Mouse (Mus musculus): ENCODE measurements around the gene Gpr153. TPM values are rescaled to one million over a fixed set of nuclear protein-coding genes. Genes with fewer than 3 reads are reported as not detected.

The Gpr153 gene
- total and polyA plus RNA-seq, 3 experiments: 0.08 TPM; not detected in 2

DNA sequence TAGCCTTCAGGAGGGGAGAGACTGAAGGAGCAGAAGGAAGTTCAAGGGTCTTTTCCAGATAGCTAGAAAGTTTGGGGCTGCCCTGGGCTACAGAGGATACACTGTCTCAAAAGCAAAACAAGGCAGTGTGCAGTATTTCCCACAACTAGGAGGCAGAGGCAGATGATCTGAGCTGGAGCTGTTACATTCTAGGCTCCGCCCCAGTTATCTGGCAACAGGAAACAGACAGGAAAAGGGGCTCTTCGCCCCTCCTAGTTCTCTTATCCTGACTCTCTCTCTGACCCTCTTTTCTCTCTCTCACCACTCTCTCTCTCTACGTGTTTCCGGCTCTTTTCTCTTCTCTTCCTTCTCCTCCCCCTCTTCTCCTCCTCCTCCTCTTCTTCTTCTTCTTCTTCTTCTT, 21.9 kb downstream of the Gpr153 start (continued):
- TF ChIP-seq JUND (IDR thresholded peaks at IDR 0.05; ENCODE audit: low read depth, low read length) (peak; percentile 92), GABPA (IDR thresholded peaks at IDR 0.05; ENCODE audit: low read depth, low read length) (no peak)

DNA sequence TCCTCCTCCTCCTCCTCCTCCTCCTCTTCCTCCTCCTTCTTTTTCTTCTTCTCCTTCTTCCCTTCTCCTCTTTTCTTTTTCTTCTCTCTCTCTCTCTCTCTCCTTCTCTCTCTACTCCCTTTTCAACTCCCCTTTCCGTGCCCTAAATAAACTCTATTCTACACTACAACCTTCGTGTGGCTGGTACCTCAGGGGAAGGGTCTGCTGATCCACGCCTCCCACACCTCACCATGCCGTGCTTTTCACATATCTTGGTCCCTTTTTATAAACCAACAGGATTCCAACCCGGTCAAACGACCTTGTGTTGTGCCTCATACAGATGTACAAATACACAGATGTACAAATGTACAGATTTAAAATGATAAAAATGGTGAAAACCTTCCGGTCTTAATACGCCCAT, 22.3 kb downstream of the Gpr153 start:
- H3K79me2 ChIP-seq (ENCODE audit: control insufficient read depth, insufficient read depth, low read length, poor library complexity): peaks cover 20% of the 10 kb centered on the region
- H3K27me3 ChIP-seq (ENCODE audit: control insufficient read depth in 1 of 2, insufficient read depth in 2 of 2, low read length in 2 of 2): no peaks in the 10 kb centered on the region
- H3K36me3 ChIP-seq (ENCODE audit: control insufficient read depth in 1 of 2, insufficient read depth in 2 of 2, low read length in 2 of 2): peaks cover 0 to 8% of the 10 kb centered on the region in 2 experiments; a peak in 1 of 4 replicates
- H3K9ac ChIP-seq (ENCODE audit: control insufficient read depth, low read depth, low read length, poor library complexity, severe bottlenecking): peak overlapping the region; percentile 72
- no peak for TF ChIP-seq TCF12 (IDR thresholded peaks at IDR 0.05; ENCODE audit: low read depth, low read length)
- no peak for TF ChIP-seq TAL1 (IDR thresholded peaks at IDR 0.05; ENCODE audit: low read length)
- no peak for TF ChIP-seq RAD21 (IDR thresholded peaks at IDR 0.05; ENCODE audit: low read depth, low read length)
- no peak for TF ChIP-seq POLR2A (IDR thresholded peaks at IDR 0.05; ENCODE audit: control insufficient read depth in 1 of 2, insufficient read depth in 1 of 2, low read depth in 1 of 2, low read length in 2 of 2, poor library complexity in 1 of 2)
- TF ChIP-seq ZNF384 (IDR thresholded peaks at IDR 0.05; ENCODE audit: low read depth, low read length): no peak
- TF ChIP-seq CHD2 (IDR thresholded peaks at IDR 0.05; ENCODE audit: low read length): no peak
- no peak for TF ChIP-seq JUND (IDR thresholded peaks at IDR 0.05; ENCODE audit: low read depth, low read length)
- TF ChIP-seq USF2 (IDR thresholded peaks at IDR 0.05; ENCODE audit: borderline replicate concordance in 1 of 2, insufficient read depth in 1 of 2, low read depth in 1 of 2, low read length in 2 of 2): no peak
- no peak for TF ChIP-seq MAFK (IDR thresholded peaks at IDR 0.05; ENCODE audit: borderline replicate concordance, low read depth, low read length)
- no peak for TF ChIP-seq BHLHE40 (IDR thresholded peaks at IDR 0.05; ENCODE audit: borderline replicate concordance, low read depth, low read length)
- no peak for TF ChIP-seq ZKSCAN1 (IDR thresholded peaks at IDR 0.05; ENCODE audit: low read depth, low read length)
- no peak for TF ChIP-seq RCOR1 (IDR thresholded peaks at IDR 0.05; ENCODE audit: low read depth, low read length)
- TF ChIP-seq ZMIZ1 (IDR thresholded peaks at IDR 0.05; ENCODE audit: low read depth, low read length): no peak
- no peak for TF ChIP-seq MYB (IDR thresholded peaks at IDR 0.05; ENCODE audit: low read depth, low read length)
- no peak; the same call in 1 of the 2 replicates for TF ChIP-seq MAZ (IDR thresholded peaks at IDR 0.05; ENCODE audit: low read depth, low read length)
- no peak for TF ChIP-seq NELFE (IDR thresholded peaks at IDR 0.05; ENCODE audit: low read depth, low read length)
- 0 out of 2 replicates have a peak, but pooled peaks have one; percentile 9 for TF ChIP-seq KAT2A (conservative IDR thresholded peaks at IDR 0.05; ENCODE audit: low read depth, low read length)
- TF ChIP-seq ETS1 (IDR thresholded peaks at IDR 0.05; ENCODE audit: low read depth, low read length): no peak
- TF ChIP-seq MEF2A (IDR thresholded peaks at IDR 0.05; ENCODE audit: extremely low read depth, insufficient replicate concordance, low read depth, low read length, poor library complexity, severe bottlenecking): no peak
- TF ChIP-seq MXI1 (IDR thresholded peaks at IDR 0.05; ENCODE audit: low read depth, low read length): peak; percentile 25; the same call in 1 of the 2 replicates
- TF ChIP-seq TBP (IDR thresholded peaks at IDR 0.05; ENCODE audit: low read depth, low read length): no peak
- TF ChIP-seq POLR2AphosphoS5 (IDR thresholded peaks at IDR 0.05; ENCODE audit: borderline replicate concordance, low read depth, low read length): no peak
- no peak; the same call in 1 of the 2 replicates for TF ChIP-seq POLR2AphosphoS2 (IDR thresholded peaks at IDR 0.05; ENCODE audit: low read length)
- peak; percentile 18; the same call in 1 of the 2 replicates for TF ChIP-seq HCFC1 (IDR thresholded peaks at IDR 0.05; ENCODE audit: low read depth, low read length)
- peak; percentile 95; the same call in 1 of the 2 replicates for TF ChIP-seq CHD1 (IDR thresholded peaks at IDR 0.05; ENCODE audit: low read depth, low read length)
- TF ChIP-seq ELF1 (IDR thresholded peaks at IDR 0.05; ENCODE audit: low read depth, low read length): no peak
- TF ChIP-seq MAX (IDR thresholded peaks at IDR 0.05; ENCODE audit: low read length): no peak
- 0 out of 2 replicates have a peak, but pooled peaks have one; percentile 1 for TF ChIP-seq MYC (IDR thresholded peaks at IDR 0.05; ENCODE audit: low read depth, low read length)
- TF ChIP-seq GABPA (IDR thresholded peaks at IDR 0.05; ENCODE audit: low read depth, low read length): no peak
- H3K4me3 ChIP-seq (ENCODE audit: control insufficient read depth in 1 of 2, insufficient read depth in 1 of 2, low read depth in 2 of 2, low read length in 2 of 2): peak overlapping the region; percentile 63 to 72
- H3K9me3 ChIP-seq (replicated peaks; ENCODE audit: insufficient read depth, low read length): no peaks in the 10 kb centered on the region
- peaks cover 4 to 14% of the 10 kb centered on the region in 2 experiments; a peak in 3 of 4 replicates for H3K4me1 ChIP-seq (ENCODE audit: control insufficient read depth in 1 of 2, insufficient read depth in 2 of 2, low read length in 2 of 2)
- peak overlapping the region; percentile 88 for H3K27ac ChIP-seq (ENCODE audit: control insufficient read depth, low read depth, low read length)
- no peak for DNase-seq (ENCODE audit: low read depth, low spot score)

Data from MEL (cell line).